Mouse (Mus musculus): ENCODE measurements at regions not wholly inside any gene's neighbourhood (a gene's known extent, or its start where the extent isn't known, plus 50 kb on each side); places are given as distances from the start of the nearest gene placed in this dataset.

GRCm38 (mm10) chr5:44416844-44417589, 190.6 kb upstream of the Tapt1 start:
- no peak for DNase-seq

- DNase-seq = peak; percentile 49
These were observed 188.0 kb upstream of the Tapt1 start for GRCm38 (mm10) chr5:44414441-44414840.

- DNase-seq = no peak
These were observed 176.9 kb upstream of the Tapt1 start for GRCm38 (mm10) chr5:44403300-44403699.

- no peak for DNase-seq
These were observed 174.3 kb upstream of the Tapt1 start for GRCm38 (mm10) chr5:44400573-44401332.

GRCm38 (mm10) chr5:44387237-44387810, 160.9 kb upstream of the Tapt1 start:
- DNase-seq = no peak

- no peak for DNase-seq
These were observed 159.8 kb upstream of the Tapt1 start for GRCm38 (mm10) chr5:44386176-44386575.

GRCm38 (mm10) chr5:44383049-44383448, 156.6 kb upstream of the Tapt1 start:
- DNase-seq = no peak

- no peak for DNase-seq
These were observed 143.6 kb upstream of the Tapt1 start for GRCm38 (mm10) chr5:44370006-44370405.

- DNase-seq = no peak
These were observed 125.9 kb upstream of the Tapt1 start for GRCm38 (mm10) chr5:44352324-44352723.

- no peak for DNase-seq
These were observed 115.1 kb upstream of the Tapt1 start for GRCm38 (mm10) chr5:44341457-44342014.

GRCm38 (mm10) chr5:44338662-44339061, 112.2 kb upstream of the Tapt1 start:
- DNase-seq = no peak

GRCm38 (mm10) chr5:44335756-44336155, 109.3 kb upstream of the Tapt1 start:
- DNase-seq = no peak

- DNase-seq = no peak
These were observed 93.2 kb upstream of the Tapt1 start for GRCm38 (mm10) chr5:44319626-44320025.

- no peak for DNase-seq
These were observed 80.5 kb upstream of the Tapt1 start for GRCm38 (mm10) chr5:44306769-44307557.

GRCm38 (mm10) chr5:44303886-44304855, 77.7 kb upstream of the Tapt1 start:
- DNase-seq = peak; percentile 71

- peak; percentile 85 for DNase-seq
These were observed 58.0 kb upstream of the Tapt1 start for GRCm38 (mm10) chr5:44284384-44284783.
